Mouse (Mus musculus) limb, embryonic 15.5 days (tissue): ENCODE data around the gene Fbxw11. TPM values are rescaled to one million over a fixed set of nuclear protein-coding genes. Genes with fewer than 3 reads are reported as not detected.
"Not testable (repeated sequence)": the region's sequence is repeated elsewhere in the genome, so short reads cannot be mapped to it uniquely, and the experiment has no call there.

Source experiments
- ATAC-seq: fragments of 200-750 bp; cut with Nextera tagmentation; 2 replicates; pipeline ENCODE4 v1.8.0; 2017; ENCODE audit warnings: low read depth, moderate TSS enrichment; ENCODE audit not compliant: insufficient number of reproducible peaks, low FRiP score, low TSS enrichment
- H3K27ac ChIP-seq: fragments of 300-500 bp; sonication (generic); 2 replicates; pipeline ENCODE4 v1.5.1; 2015; ENCODE audit warnings: moderate library complexity, mild to moderate bottlenecking, inconsistent platforms
- H3K27me3 ChIP-seq: fragments of 300-500 bp; sonication (generic); 2 replicates; pipeline ENCODE4 v1.6.1; 2015; ENCODE audit warnings: inconsistent platforms
- H3K36me3 ChIP-seq: fragments of 300-500 bp; sonication (generic); 2 replicates; pipeline ENCODE4 v1.6.1; 2015; ENCODE audit warnings: inconsistent platforms
- H3K4me1 ChIP-seq: fragments of 300-500 bp; sonication (generic); 2 replicates; pipeline ENCODE4 v1.6.1; 2015; ENCODE audit warnings: inconsistent platforms
- H3K4me2 ChIP-seq: fragments of 300-500 bp; sonication (generic); 2 replicates; pipeline ENCODE4 v1.6.1; 2015; ENCODE audit warnings: mild to moderate bottlenecking, inconsistent platforms
- H3K4me3 ChIP-seq: fragments of 300-500 bp; sonication (generic); 2 replicates; pipeline ENCODE4 v1.5.1; 2015; ENCODE audit warnings: mild to moderate bottlenecking, inconsistent platforms
- H3K9ac ChIP-seq: fragments of 300-500 bp; sonication (generic); 2 replicates; pipeline ENCODE4 v1.6.1; 2015; ENCODE audit warnings: inconsistent platforms
- H3K9me3 ChIP-seq: fragments of 300-500 bp; sonication (generic); 2 replicates; pipeline ENCODE4 v1.6.1; 2016; ENCODE audit warnings: inconsistent platforms
- WGBS: fragments of 180-500 bp; shearing (Covaris S2); methylation state at CpG from one replicate; pipeline ENCODE4 v1.1.7; 2015; 5-methylcytosine and 5-hydroxymethylcytosine counted together
- polyA plus RNA-seq: library from polyadenylated mRNA; unstranded; fragments of >200 nt; fragmentation: Nextera tagmentation; extraction: Ambion mirVana; gene quantifications from 2 replicates; pipeline ENCODE4 v1.2.1, GENCODE M21; 2015

Fbxw11 gene
- polyA plus RNA-seq, 1 experiment from 2014 or later = 76.9 TPM

DNA sequence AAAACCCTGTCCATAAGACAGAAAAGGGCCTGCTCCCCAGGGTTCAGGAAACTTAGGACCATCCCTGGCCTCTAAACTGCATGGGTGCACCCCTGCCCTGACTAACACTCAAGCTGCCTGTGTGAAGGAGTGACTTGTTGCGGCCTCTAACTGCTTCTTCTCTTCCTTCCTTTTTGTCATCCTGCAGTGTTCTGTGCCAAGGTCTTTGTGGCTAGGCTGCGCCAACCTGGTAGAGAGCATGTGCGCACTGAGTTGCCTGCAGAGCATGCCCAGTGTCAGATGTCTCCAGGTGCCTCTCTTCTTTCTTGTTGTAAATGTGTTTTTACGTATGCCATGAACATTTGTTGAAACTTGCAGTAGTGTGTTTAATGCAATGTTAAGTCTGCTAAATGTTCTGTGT lies 37.5 kb downstream of the Fbxw11 start:
- H3K9me3 ChIP-seq = no peaks in the 10 kb centered on the region
- no peak overlapping the region for H3K27ac ChIP-seq
- no peak for ATAC-seq
- no peak overlapping the region for H3K4me2 ChIP-seq
- no peaks in the 10 kb centered on the region for H3K27me3 ChIP-seq
- no peak overlapping the region for H3K4me3 ChIP-seq
- H3K36me3 ChIP-seq = no peaks in the 10 kb centered on the region
- H3K9ac ChIP-seq = no peak overlapping the region
- peaks cover 15% of the 10 kb centered on the region for H3K4me1 ChIP-seq
- 74% methylated on average over 4 of the region's 4 CpGs for WGBS

- Histone ChIP-seq H3K9me3 (no peaks in the 10 kb centered on the region), H3K36me3 (no peaks in the 10 kb centered on the region), H3K4me3 (no peak overlapping the region), H3K4me1 (peaks cover 15% of the 10 kb centered on the region), H3K27ac (no peak overlapping the region), H3K27me3 (no peaks in the 10 kb centered on the region), H3K9ac (no peak overlapping the region), H3K4me2 (no peak overlapping the region)
- ATAC-seq = no peak
- 78% methylated on average over 3 of the region's 3 CpGs for WGBS
These were observed 38.8 kb downstream of the Fbxw11 start for GRCm38 (mm10) chr11:32681192-32681795.

GRCm38 (mm10) chr11:32682335-32683102 lies 40.0 kb downstream of the Fbxw11 start:
- no peak for ATAC-seq
- Histone ChIP-seq H3K4me1 (peaks cover 13% of the 10 kb centered on the region; the same call in 1 of the 2 replicates), H3K4me2 (no peak overlapping the region), H3K27me3 (no peaks in the 10 kb centered on the region), H3K27ac (no peak overlapping the region), H3K9ac (no peak overlapping the region), H3K4me3 (no peak overlapping the region), H3K36me3 (no peaks in the 10 kb centered on the region), H3K9me3 (no peaks in the 10 kb centered on the region)
- 79% methylated on average over 5 of the region's 5 CpGs for WGBS

DNA sequence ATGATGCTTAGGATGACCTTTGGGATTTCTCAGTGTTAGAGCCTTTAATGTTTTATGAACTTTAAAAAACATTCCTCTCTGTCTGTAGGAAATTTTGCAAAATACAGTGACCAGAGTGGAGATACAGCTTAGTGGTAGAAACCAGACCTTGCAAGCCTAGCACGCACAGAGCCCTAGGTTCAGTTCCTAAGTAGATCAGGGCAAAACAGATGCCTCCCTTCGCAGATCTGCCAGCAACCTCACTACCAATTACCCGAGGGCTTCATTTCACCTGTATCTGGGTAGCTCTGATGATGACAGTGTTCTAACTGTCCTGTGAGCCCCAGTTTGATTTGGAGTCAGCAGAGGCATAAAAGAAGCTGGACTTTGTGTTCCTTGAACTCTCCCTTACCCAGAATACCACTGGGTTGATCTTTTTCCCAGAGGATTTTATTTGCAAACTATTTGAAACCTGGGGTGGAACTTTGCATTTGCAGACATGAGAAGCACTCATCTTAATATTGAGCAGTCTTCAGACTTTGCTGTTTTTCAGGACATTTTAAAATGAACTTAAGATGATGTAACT lies 42.2 kb downstream of the Fbxw11 start:
- Histone ChIP-seq H3K4me1 (peaks cover 9% of the 10 kb centered on the region; the same call in 1 of the 2 replicates), H3K4me2 (no peak overlapping the region), H3K27ac (no peak overlapping the region), H3K36me3 (no peaks in the 10 kb centered on the region), H3K9ac (no peak overlapping the region), H3K9me3 (no peaks in the 10 kb centered on the region), H3K4me3 (no peak overlapping the region), H3K27me3 (no peaks in the 10 kb centered on the region)
- ATAC-seq = no peak
- WGBS = 68% methylated on average over 3 of the region's 3 CpGs

DNA sequence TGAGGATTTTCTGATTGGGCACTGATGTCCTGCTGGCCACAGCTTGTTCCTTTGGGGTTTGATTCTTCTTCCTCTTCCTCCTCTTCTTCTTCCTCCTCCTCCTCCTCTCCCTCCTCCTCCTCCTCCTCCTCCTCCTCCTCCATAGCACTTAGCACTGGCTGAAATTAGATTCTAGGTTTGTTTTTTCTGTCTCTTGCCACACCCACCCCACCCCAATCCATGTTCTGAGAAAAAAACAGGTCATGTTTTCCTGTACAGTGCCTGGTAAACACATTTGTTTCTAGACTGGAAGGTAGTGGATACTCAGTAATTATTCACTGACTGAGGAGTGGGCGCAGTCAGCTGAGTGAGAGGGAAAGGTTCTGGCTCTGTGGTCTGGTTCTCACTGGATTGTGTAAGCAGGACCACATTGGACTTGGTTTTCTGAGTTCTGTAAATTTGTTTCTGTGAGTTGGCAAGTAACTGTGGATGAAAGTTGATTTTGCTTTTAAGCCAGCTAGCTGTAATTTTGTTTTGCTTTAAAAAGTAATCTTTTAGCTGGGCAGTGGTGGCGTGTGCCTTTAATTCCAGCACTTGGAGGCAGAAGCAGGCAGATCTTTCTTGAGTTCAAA lies 45.8 kb downstream of the Fbxw11 start:
- WGBS = 78% methylated on average over 2 of the region's 2 CpGs
- H3K4me2 ChIP-seq = no peak overlapping the region
- H3K9me3 ChIP-seq = no peaks in the 10 kb centered on the region
- H3K9ac ChIP-seq = no peak overlapping the region
- H3K27me3 ChIP-seq = no peaks in the 10 kb centered on the region
- H3K4me3 ChIP-seq = no peak overlapping the region
- ATAC-seq = no peak
- H3K27ac ChIP-seq = no peak overlapping the region
- peaks cover 6% of the 10 kb centered on the region for H3K4me1 ChIP-seq
- H3K36me3 ChIP-seq = no peaks in the 10 kb centered on the region

GRCm38 (mm10) chr11:32689510-32689909 lies 47.0 kb downstream of the Fbxw11 start:
- Histone ChIP-seq H3K9me3 (no peaks in the 10 kb centered on the region), H3K4me1 (peaks cover 11% of the 10 kb centered on the region), H3K4me3 (no peak overlapping the region), H3K27me3 (no peaks in the 10 kb centered on the region), H3K9ac (no peak overlapping the region), H3K27ac (no peak overlapping the region), H3K4me2 (no peak overlapping the region), H3K36me3 (no peaks in the 10 kb centered on the region)
- WGBS = 77% methylated on average over 1 of the region's 1 CpGs
- ATAC-seq = no peak

- Histone ChIP-seq H3K4me3 (no peak overlapping the region), H3K4me2 (no peak overlapping the region), H3K4me1 (peaks cover 19% of the 10 kb centered on the region), H3K9me3 (no peaks in the 10 kb centered on the region), H3K27ac (no peak overlapping the region), H3K36me3 (no peaks in the 10 kb centered on the region), H3K9ac (no peak overlapping the region), H3K27me3 (no peaks in the 10 kb centered on the region)
- ATAC-seq = no peak
- WGBS = 89% methylated on average over 1 of the region's 1 CpGs
These were observed 50.3 kb downstream of the Fbxw11 start for GRCm38 (mm10) chr11:32692834-32693233.

- WGBS = 29% methylated on average over 7 of the region's 7 CpGs
- H3K27ac ChIP-seq = 0 out of 2 replicates have a peak overlapping the region, but pooled peaks have one; percentile 76
These were observed 51.1 kb downstream of the Fbxw11 start for GRCm38 (mm10) chr11:32693431-32694141.

DNA sequence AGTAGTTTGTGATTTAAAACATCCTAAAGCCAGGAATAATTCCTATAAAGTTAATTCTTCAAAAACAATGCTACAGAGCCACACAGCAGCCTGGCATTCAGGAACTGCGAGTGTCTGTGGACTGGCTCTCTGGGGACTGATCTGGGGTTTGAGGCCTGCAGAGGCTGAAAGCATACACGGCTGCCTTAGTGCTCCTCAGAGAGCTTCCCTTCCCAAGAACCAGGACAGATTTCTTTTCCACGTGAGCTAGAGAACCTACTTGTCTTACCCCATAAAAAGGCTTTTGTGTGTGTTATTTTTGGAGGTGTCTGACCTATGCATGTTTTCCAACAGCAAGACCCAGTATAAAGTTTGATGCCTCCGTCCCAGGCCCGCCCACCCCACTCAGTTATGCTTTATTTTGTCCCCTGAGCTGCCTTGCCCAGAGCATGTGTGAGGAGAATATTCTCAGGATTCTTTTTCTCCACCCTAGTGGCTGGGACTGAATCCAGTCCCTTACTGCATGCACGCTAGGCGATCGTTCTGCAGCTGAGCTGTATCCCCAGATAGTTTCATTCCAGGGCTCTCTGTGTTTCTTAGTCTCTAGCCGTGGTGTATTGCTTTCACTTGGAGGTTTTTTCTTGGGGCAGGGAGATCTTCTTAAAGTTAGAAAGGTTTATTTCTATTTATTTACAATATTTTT lies 51.9 kb downstream of the Fbxw11 start:
- not testable (repeated sequence) for ATAC-seq, H3K9me3 ChIP-seq, H3K27me3 ChIP-seq, H3K9ac ChIP-seq, H3K4me2 ChIP-seq, H3K4me3 ChIP-seq, H3K36me3 ChIP-seq
- 41% methylated on average over 9 of the region's 9 CpGs for WGBS
- Histone ChIP-seq H3K27ac (peak overlapping the region; percentile 76), H3K4me1 (peaks cover 22% of the 10 kb centered on the region)

More at GRCm38 (mm10) chr11:32693431-32694141, 51.1 kb downstream of the Fbxw11 start:
- Histone ChIP-seq H3K9me3 (no peaks in the 10 kb centered on the region), H3K4me3 (no peak overlapping the region), H3K9ac (no peak overlapping the region), H3K27me3 (no peaks in the 10 kb centered on the region), H3K4me2 (no peak overlapping the region), H3K36me3 (no peaks in the 10 kb centered on the region), H3K4me1 (peaks cover 22% of the 10 kb centered on the region)
- ATAC-seq = no peak

DNA sequence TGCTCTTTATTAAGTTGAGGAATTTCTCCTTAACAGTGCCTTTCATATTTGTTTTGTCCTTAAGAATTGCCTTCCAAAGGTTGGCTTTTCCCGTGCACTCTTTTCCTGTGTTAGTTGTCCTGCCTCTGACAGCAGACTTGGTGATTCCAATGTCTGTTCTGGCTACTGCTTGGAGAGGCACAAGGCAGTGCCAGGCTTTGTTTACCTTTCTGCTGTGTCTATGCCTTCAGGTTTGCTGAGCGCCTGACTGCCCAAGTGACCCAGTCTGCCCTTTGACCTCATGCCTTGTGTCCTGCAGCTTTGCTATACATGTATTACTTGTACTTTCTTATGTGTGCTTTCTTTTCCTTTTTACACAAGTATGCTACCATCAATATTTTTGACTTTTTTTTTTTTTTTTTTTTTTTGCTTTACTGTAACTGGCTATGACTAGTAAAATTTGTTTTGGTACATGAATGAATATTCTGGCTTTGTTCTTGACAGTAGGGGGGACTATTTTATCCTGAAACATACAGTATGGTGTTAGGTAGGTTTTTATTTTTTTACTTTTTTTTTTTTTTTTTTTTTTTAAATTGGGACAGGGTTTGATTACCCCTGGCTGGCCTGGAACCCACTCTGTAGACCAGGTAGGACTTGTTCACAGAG lies 54.0 kb downstream of the Fbxw11 start:
- no peaks in the 10 kb centered on the region for H3K36me3 ChIP-seq
- no peak overlapping the region for H3K9ac ChIP-seq
- no peak for ATAC-seq
- H3K27ac ChIP-seq = no peak overlapping the region
- WGBS = 64% methylated on average over 2 of the region's 2 CpGs
- H3K9me3 ChIP-seq = no peaks in the 10 kb centered on the region
- H3K27me3 ChIP-seq = no peaks in the 10 kb centered on the region
- peaks cover 20% of the 10 kb centered on the region for H3K4me1 ChIP-seq
- H3K4me2 ChIP-seq = no peak overlapping the region
- no peak overlapping the region for H3K4me3 ChIP-seq

- Histone ChIP-seq H3K36me3 (no peaks in the 10 kb centered on the region), H3K9ac (no peak overlapping the region), H3K4me1 (peaks cover 20% of the 10 kb centered on the region), H3K4me3 (no peak overlapping the region), H3K27me3 (no peaks in the 10 kb centered on the region), H3K4me2 (no peak overlapping the region), H3K9me3 (no peaks in the 10 kb centered on the region), H3K27ac (no peak overlapping the region)
- no peak for ATAC-seq
- 64% methylated on average over 3 of the region's 3 CpGs for WGBS
These were observed 55.2 kb downstream of the Fbxw11 start for GRCm38 (mm10) chr11:32697695-32698094.
